Mouse (Mus musculus) CH12.LX (cell line): Measurements from ENCODE around the gene Selenov. TPM values are rescaled to one million over a fixed set of nuclear protein-coding genes. Genes with fewer than 3 reads are reported as not detected.

Source experiments
- DNase-seq: peaks from one replicate; pipeline ENCODE4 v3.0.0-alpha.2; 2013; ENCODE audit errors: extremely low read depth
- H3K27ac ChIP-seq: 2 replicates; pipeline ENCODE4 v1.5.1; 2012; ENCODE audit warnings: low read depth, mild to moderate bottlenecking, control low read depth, moderate library complexity; ENCODE audit not compliant: insufficient read depth
- H3K27me3 ChIP-seq: replicated peaks from 2 replicates; pipeline ENCODE3; 2012; ENCODE audit warnings: inconsistent platforms
- H3K36me3 ChIP-seq, 2 experiments: replicated peaks in 1 of 2; 2 replicates each; pipeline versions ENCODE3 to v1.6.1; 2012; ENCODE audit warnings: inconsistent platforms in 1 of 2, low read length in 1 of 2, mild to moderate bottlenecking in 1 of 2, mixed read lengths in 1 of 2, moderate library complexity in 1 of 2; ENCODE audit not compliant: control insufficient read depth in 1 of 2, insufficient read depth in 1 of 2
- H3K4me1 ChIP-seq, 2 experiments: 2 replicates each; pipeline ENCODE4 v1.6.1; 2012; ENCODE audit warnings: inconsistent platforms in 1 of 2, moderate library complexity in 1 of 2; ENCODE audit not compliant: insufficient read depth in 2 of 2, control insufficient read depth in 1 of 2
- H3K4me2 ChIP-seq: 2 replicates; pipeline ENCODE4 v1.6.1; 2012; ENCODE audit warnings: low read depth, mild to moderate bottlenecking, control low read depth; ENCODE audit not compliant: poor library complexity, insufficient read depth, severe bottlenecking
- H3K4me3 ChIP-seq, 3 experiments: fragments of 150-350 bp in 1 of 3; sonication (generic) in 1 of 3; replicated peaks in 1 of 3; 2 replicates each; pipeline versions ENCODE3 to v1.5.1; 2011 to 2012; ENCODE audit warnings: low read depth in 2 of 3, low read length in 2 of 3, mild to moderate bottlenecking in 2 of 3, moderate library complexity in 2 of 3, control low read depth in 1 of 3, improper control_type of control experiment in 1 of 3, inconsistent platforms in 1 of 3, mixed read lengths in 1 of 3; ENCODE audit not compliant: poor library complexity in 1 of 3
- H3K79me2 ChIP-seq: replicated peaks from 2 replicates; pipeline ENCODE4 v1.6.1; 2012; ENCODE audit warnings: mild to moderate bottlenecking, moderate library complexity; ENCODE audit not compliant: control insufficient read depth, poor library complexity, insufficient read depth, severe bottlenecking; ENCODE audit errors: extremely low read depth
- H3K9ac ChIP-seq: 2 replicates; pipeline ENCODE4 v1.6.1; 2012; ENCODE audit warnings: low read depth, mild to moderate bottlenecking, control low read depth, moderate library complexity; ENCODE audit not compliant: insufficient read depth
- H3K9me3 ChIP-seq: replicated peaks from 2 replicates; pipeline ENCODE3; 2012; ENCODE audit warnings: low read length, inconsistent platforms, mixed read lengths
- BHLHE40 ChIP-seq: IDR thresholded peaks from 2 replicates; pipeline ENCODE4 v1.6.1; 2011; ENCODE audit warnings: mild to moderate bottlenecking, low read depth, low read length, improper control_type of control experiment
- CTCF ChIP-seq, 2 experiments: IDR thresholded peaks in 1 of 2; conservative IDR thresholded peaks in 1 of 2; 2 replicates each; pipeline ENCODE4 v1.5.1; 2011 to 2012; ENCODE audit warnings: low read depth in 2 of 2, low read length in 2 of 2, improper control_type of control experiment in 1 of 2, inconsistent platforms in 1 of 2, mild to moderate bottlenecking in 1 of 2, moderate library complexity in 1 of 2
- E2F4 ChIP-seq: IDR thresholded peaks from 2 replicates; pipeline ENCODE4 v1.6.1; 2011; ENCODE audit warnings: low read depth, low read length, improper control_type of control experiment; ENCODE audit not compliant: insufficient replicate concordance
- ELF1 ChIP-seq: IDR thresholded peaks from 2 replicates; pipeline ENCODE4 v1.6.1; 2014; ENCODE audit warnings: low read depth, mild to moderate bottlenecking, inconsistent platforms, low read length, improper control_type of control experiment
- ETS1 ChIP-seq: conservative IDR thresholded peaks from 2 replicates; pipeline ENCODE4 v1.6.1; 2012; ENCODE audit warnings: low read depth, mild to moderate bottlenecking, inconsistent platforms, low read length, improper control_type of control experiment, moderate library complexity
- HCFC1 ChIP-seq: IDR thresholded peaks from 2 replicates; pipeline ENCODE4 v1.6.1; 2012; ENCODE audit warnings: low read depth, mild to moderate bottlenecking, inconsistent platforms, low read length, improper control_type of control experiment
- IRF4 ChIP-seq: IDR thresholded peaks from 2 replicates; pipeline ENCODE4 v1.6.1; 2014; ENCODE audit warnings: low read depth, mild to moderate bottlenecking, inconsistent platforms, low read length, improper control_type of control experiment
- JUND ChIP-seq: conservative IDR thresholded peaks from 2 replicates; pipeline ENCODE4 v1.6.1; 2011; ENCODE audit warnings: low read depth, low read length, improper control_type of control experiment
- MAFK ChIP-seq: IDR thresholded peaks from 2 replicates; pipeline ENCODE4 v1.6.1; 2011; ENCODE audit warnings: low read length, improper control_type of control experiment; ENCODE audit not compliant: insufficient replicate concordance
- MAX ChIP-seq: IDR thresholded peaks from 2 replicates; pipeline ENCODE4 v1.6.1; 2011; ENCODE audit warnings: low read length, improper control_type of control experiment
- MEF2A ChIP-seq: IDR thresholded peaks from 2 replicates; pipeline ENCODE4 v1.6.1; 2014; ENCODE audit warnings: low read depth, mild to moderate bottlenecking, inconsistent platforms, low read length, improper control_type of control experiment, borderline replicate concordance
- MXI1 ChIP-seq: IDR thresholded peaks from 2 replicates; pipeline ENCODE4 v1.6.1; 2011; ENCODE audit warnings: mild to moderate bottlenecking, low read depth, low read length, improper control_type of control experiment
- MYC ChIP-seq: IDR thresholded peaks from 2 replicates; pipeline ENCODE4 v1.6.1; 2011; ENCODE audit warnings: low read depth, mild to moderate bottlenecking, improper control_type of control experiment, low read length
- NELFE ChIP-seq: IDR thresholded peaks from 2 replicates; pipeline ENCODE4 v1.6.1; 2011; ENCODE audit warnings: low read depth, low read length, improper control_type of control experiment
- NRF1 ChIP-seq: IDR thresholded peaks from 2 replicates; pipeline ENCODE4 v1.6.1; 2014; ENCODE audit warnings: low read depth, mild to moderate bottlenecking, inconsistent platforms, low read length, improper control_type of control experiment, moderate library complexity
- POLR2A ChIP-seq: IDR thresholded peaks from 2 replicates; pipeline ENCODE4 v1.6.1; 2011; ENCODE audit warnings: low read depth, mild to moderate bottlenecking, improper control_type of control experiment, low read length
- POLR2AphosphoS2 ChIP-seq: IDR thresholded peaks from 2 replicates; pipeline ENCODE4 v1.6.1; 2011; ENCODE audit warnings: low read depth, low read length, improper control_type of control experiment
- RAD21 ChIP-seq: IDR thresholded peaks from 2 replicates; pipeline ENCODE4 v1.6.1; 2011; ENCODE audit warnings: low read depth, mild to moderate bottlenecking, low read length, improper control_type of control experiment, moderate library complexity
- RCOR1 ChIP-seq: conservative IDR thresholded peaks from 2 replicates; pipeline ENCODE4 v1.6.1; 2012; ENCODE audit warnings: low read depth, mild to moderate bottlenecking, inconsistent platforms, low read length, improper control_type of control experiment
- SIN3A ChIP-seq: IDR thresholded peaks from 2 replicates; pipeline ENCODE4 v1.6.1; 2012; ENCODE audit warnings: low read length, improper control_type of control experiment, inconsistent platforms
- SMC3 ChIP-seq: IDR thresholded peaks from 2 replicates; pipeline ENCODE4 v1.6.1; 2011; ENCODE audit warnings: low read depth, low read length, improper control_type of control experiment
- TBP ChIP-seq: conservative IDR thresholded peaks from 2 replicates; pipeline ENCODE4 v1.6.1; 2011; ENCODE audit warnings: low read depth, low read length, improper control_type of control experiment
- UBTF ChIP-seq: IDR thresholded peaks from 2 replicates; pipeline ENCODE4 v1.6.1; 2012; ENCODE audit warnings: low read depth, mild to moderate bottlenecking, inconsistent platforms, low read length, improper control_type of control experiment, moderate library complexity
- USF2 ChIP-seq: conservative IDR thresholded peaks from 2 replicates; pipeline ENCODE4 v1.6.1; 2011; ENCODE audit warnings: low read depth, low read length, improper control_type of control experiment
- ZC3H11A ChIP-seq: IDR thresholded peaks from 2 replicates; pipeline ENCODE4 v1.6.1; 2012; ENCODE audit warnings: low read depth, mild to moderate bottlenecking, inconsistent platforms, low read length, improper control_type of control experiment
- ZNF384 ChIP-seq: IDR thresholded peaks from 2 replicates; pipeline ENCODE4 v1.6.1; 2012; ENCODE audit warnings: low read depth, low read length, improper control_type of control experiment, inconsistent platforms
- dilution Hi-C: fragments of 300-500 bp; cut with MboI; formaldehyde crosslinking; loops from 2 replicates; pipeline ENCODE4 v1.14.3; 2020; ENCODE audit warnings: low sequenced_read_pairs; ENCODE audit not compliant: extremely low pct_unique_long_range_greater_than_20kb, extremely low pct_ligation_motif_present
- in situ Hi-C: fragments of 300-500 bp; cut with MboI; formaldehyde crosslinking; loops from 3 replicates; pipeline ENCODE4 v1.14.3; 2019; ENCODE audit warnings: low sequenced_read_pairs, low pct_ligation_motif_present, low pct_unique_long_range_greater_than_20kb, mixed read lengths
- polyA plus RNA-seq: library from polyadenylated mRNA; unstranded; fragments of >175 nt; gene quantifications from 2 replicates; pipeline ENCODE4 v1.2.1, GENCODE M21; 2012; ENCODE audit warnings: low read depth; ENCODE audit not compliant: insufficient read length
- total RNA-seq, 2 experiments: library from RNA; depleted of rRNA; stranded (reverse); fragments of 300-350 nt in 1 of 2; fragments of >200 nt in 1 of 2; gene quantifications; 2 replicates each; pipeline ENCODE4 v1.2.3; 2012 to 2014

Selenov gene
- total and polyA plus RNA-seq, 3 experiments = not detected

- TF ChIP-seq USF2 (no peak), SIN3A (no peak)
- H3K4me3 ChIP-seq = peak overlapping the region in 2 of 3 experiments; percentile 74 to 77
- H3K9me3 ChIP-seq = peaks cover under 1% of the 10 kb centered on the region
- H3K4me1 ChIP-seq = peaks cover 0 to 2% of the 10 kb centered on the region in 2 experiments; a peak in 1 of 4 replicates
- dilution Hi-C loops (no loop called here), in situ Hi-C loops (no loop called here)
- H3K79me2 ChIP-seq = no peaks in the 10 kb centered on the region
- DNase-seq = no peak
- peak overlapping the region; percentile 74; the same call in 1 of the 2 replicates for H3K9ac ChIP-seq
- no peaks in the 10 kb centered on the region for H3K36me3 ChIP-seq
- H3K27ac ChIP-seq = no peak overlapping the region
- H3K4me2 ChIP-seq = peak overlapping the region; percentile 47
- peaks cover 25% of the 10 kb centered on the region for H3K27me3 ChIP-seq
These were observed 12.7 kb downstream of the Selenov start for GRCm38 (mm10) chr7:28278279-28278652.

- in situ Hi-C loops = no loop called here
- Histone ChIP-seq H3K9me3 (peaks cover 4% of the 10 kb centered on the region), H3K79me2 (no peaks in the 10 kb centered on the region), H3K27me3 (peaks cover 29% of the 10 kb centered on the region), H3K27ac (no peak within 1 kb of the TSS), H3K4me3 (peak within 1 kb of the TSS; percentile 51 to 77 (median 74)), H3K36me3 (no peaks in the 10 kb centered on the region), H3K4me2 (peak within 1 kb of the TSS; percentile 47), H3K9ac (peak within 1 kb of the TSS; percentile 74), H3K4me1 (peaks cover 0 to 2% of the 10 kb centered on the region in 2 experiments; a peak in 1 of 4 replicates)
- no peak for TF ChIP-seq USF2
- TF ChIP-seq POLR2AphosphoS2 = no peak
- 0 out of 2 replicates have a peak, but pooled peaks have one; percentile 27 for TF ChIP-seq MXI1
- TF ChIP-seq MAFK = no peak
- peak; percentile 71 for TF ChIP-seq SMC3
- 0 out of 2 replicates have a peak, but pooled peaks have one; percentile 65 for TF ChIP-seq UBTF
- TF ChIP-seq SIN3A = 0 out of 2 replicates have a peak, but pooled peaks have one; percentile 25
- peak; percentile 33 to 92; a peak in 3 of 4 replicates for TF ChIP-seq CTCF (conservative IDR thresholded peaks at IDR 0.05 in 1 of 2, IDR thresholded peaks at IDR 0.05 in 1 of 2; ENCODE audit: low read depth in 2 of 2, low read length in 2 of 2)
- TF ChIP-seq E2F4 = no peak
- TF ChIP-seq ELF1 = peak; percentile 41
- TF ChIP-seq RAD21 = peak; percentile 79
- TF ChIP-seq ZNF384 = no peak
- peak; percentile 95 for TF ChIP-seq NRF1
- peak; percentile 81 for TF ChIP-seq MAX
- no peak for TF ChIP-seq ETS1
- TF ChIP-seq MYC = peak; percentile 35; the same call in 1 of the 2 replicates
- no peak for TF ChIP-seq JUND
- no peak for TF ChIP-seq BHLHE40
- TF ChIP-seq TBP = no peak
- TF ChIP-seq RCOR1 = no peak
- TF ChIP-seq HCFC1 = peak; percentile 48; the same call in 1 of the 2 replicates
- TF ChIP-seq ZC3H11A = peak; percentile 28; the same call in 1 of the 2 replicates
- peak; percentile 84 for TF ChIP-seq NELFE
- peak; percentile 17; the same call in 1 of the 2 replicates for TF ChIP-seq MEF2A
- TF ChIP-seq IRF4 = 0 out of 2 replicates have a peak, but pooled peaks have one; percentile 42
- peak; percentile 74 for TF ChIP-seq POLR2A
- DNase-seq = peak; percentile 90
- dilution Hi-C loops = no loop called here
These were observed 13.2 kb downstream of the Selenov start, which contains the start of gene Eid2b for GRCm38 (mm10) chr7:28277615-28278278. Gene Eid2b (plus strand): TSS chr7:28277739.
